15 mouse cellular contexts compared by ENCODE assay signal in genomic region chr5:117546694-117547268, GRCm38 (mm10).
DNase-seq lines count a peak whose midpoint lies in the region; ATAC-seq and TF ChIP-seq lines count a peak whose summit lies in the region.
"Had no signal": no experiment of that assay in that cellular context is flagged by ENCODE, and none has a peak within 500 bp of the region (broad histone marks: within the 10 kb centered on the region; RNA-seq: fewer than 3 reads in every experiment).

No protein-coding gene starts in this region.

- H3K9me3 ChIP-seq in embryonic facial prominence, embryonic 14.5 days (ENCODE audit: control insufficient read depth, low read length) = no peaks in the 10 kb centered on the region
- peaks cover 2% of the 10 kb centered on the region; the same call in 1 of the 2 replicates for H3K9me3 ChIP-seq in embryonic facial prominence, embryonic 10.5 days
- H3K9me3 ChIP-seq in E14TG2a.4 (ENCODE audit: low read length) = 0 out of 2 replicates have a peak, but pooled peaks cover 3% of the 10 kb centered on the region
- H3K9me3 ChIP-seq: embryonic facial prominence, embryonic 13.5 days; forebrain, embryonic 13.5 days had no signal

- no peaks in the 10 kb centered on the region for H3K4me1 ChIP-seq in embryonic facial prominence, embryonic 14.5 days (ENCODE audit: control insufficient read depth, insufficient read depth, low read length)
- peaks cover 7% of the 10 kb centered on the region; the same call in 1 of the 2 replicates for H3K4me1 ChIP-seq in embryonic facial prominence, embryonic 10.5 days
- H3K4me1 ChIP-seq in E14TG2a.4 (replicated peaks; ENCODE audit: low read depth, low read length) = peaks cover 14% of the 10 kb centered on the region
- H3K4me1 ChIP-seq: embryonic facial prominence, embryonic 13.5 days; forebrain, embryonic 13.5 days; limb, embryonic 12.5 days had no signal

- no peak overlapping the region for H3K4me3 ChIP-seq in embryonic facial prominence, embryonic 14.5 days (ENCODE audit: low read depth, low read length)
- no peak overlapping the region for H3K4me3 ChIP-seq in embryonic facial prominence, embryonic 10.5 days
- H3K4me3 ChIP-seq in E14TG2a.4 (replicated peaks; ENCODE audit: low read length) = peak overlapping the region; percentile 49
- H3K4me3 ChIP-seq: embryonic facial prominence, embryonic 13.5 days; forebrain, embryonic 13.5 days; limb, embryonic 12.5 days; myocyte had no signal

- H3K4me2 ChIP-seq in embryonic facial prominence, embryonic 14.5 days (ENCODE audit: low read depth, low read length) = 0 out of 2 replicates have a peak overlapping the region, but pooled peaks have one; percentile 5
- H3K4me2 ChIP-seq: embryonic facial prominence, embryonic 13.5 days; forebrain, embryonic 13.5 days; limb, embryonic 12.5 days had no signal

- no peak overlapping the region for H3K9ac ChIP-seq in embryonic facial prominence, embryonic 14.5 days (ENCODE audit: low read depth, low read length)
- H3K9ac ChIP-seq: embryonic facial prominence, embryonic 13.5 days; forebrain, embryonic 13.5 days; limb, embryonic 12.5 days had no signal

- DNase-seq in embryonic facial prominence, embryonic 14.5 days (ENCODE audit: low spot score) = peak; percentile 49
- no peak for DNase-seq in embryonic facial prominence, embryonic 10.5 days (ENCODE audit: low spot score)
- DNase-seq in heart, postnatal 4 days = peak; percentile 8
- DNase-seq in heart, adult 11 months = no peak
- DNase-seq in gastrocnemius, postnatal 14 days = peak; percentile 17
- DNase-seq in cerebellum, postnatal 25 days = no peak
- no peak for DNase-seq in Muller cell, postnatal 12 days (ENCODE audit: inconsistent ontology term)
- DNase-seq: cerebellum, adult 2 months; kidney, postnatal 36 days had no signal

- intact Hi-C loops in gastrocnemius, postnatal 14 days (cut with DNase I; ENCODE audit: low total_unique reads) = no loop called here

- TF ChIP-seq CTCF in E14TG2a.4 (conservative IDR thresholded peaks at IDR 0.05; ENCODE audit: low read length) = no peak

- ATAC-seq in embryonic facial prominence, embryonic 14.5 days (ENCODE audit: low read depth) = peak; percentile 65; the same call in 1 of the 2 replicates
- ATAC-seq: forebrain, embryonic 13.5 days; intestine, postnatal 0 days had no signal

- 61% methylated on average over 25 of the region's 25 CpGs for WGBS in embryonic facial prominence, embryonic 14.5 days
- 80% methylated on average over 25 of the region's 25 CpGs for WGBS in embryonic facial prominence, embryonic 10.5 days

- H3K27me3 ChIP-seq in embryonic facial prominence, embryonic 14.5 days (replicated peaks; ENCODE audit: control insufficient read depth, insufficient read depth, low read length) = no peaks in the 10 kb centered on the region
- H3K27me3 ChIP-seq in embryonic facial prominence, embryonic 10.5 days (replicated peaks; ENCODE audit: low read depth, poor library complexity, severe bottlenecking) = no peaks in the 10 kb centered on the region
- H3K27me3 ChIP-seq in E14TG2a.4 (ENCODE audit: insufficient read depth, low read length) = peaks cover 14% of the 10 kb centered on the region; the same call in 1 of the 2 replicates
- H3K27me3 ChIP-seq: embryonic facial prominence, embryonic 13.5 days; forebrain, embryonic 13.5 days; limb, embryonic 12.5 days had no signal

- no peaks in the 10 kb centered on the region for H3K36me3 ChIP-seq in embryonic facial prominence, embryonic 14.5 days (ENCODE audit: control insufficient read depth, insufficient read depth, low read length)
- no peaks in the 10 kb centered on the region for H3K36me3 ChIP-seq in embryonic facial prominence, embryonic 10.5 days (replicated peaks)
- no peaks in the 10 kb centered on the region for H3K36me3 ChIP-seq in E14TG2a.4 (ENCODE audit: insufficient read depth, low read length)
- H3K36me3 ChIP-seq: embryonic facial prominence, embryonic 13.5 days; limb, embryonic 12.5 days had no signal

- H3K27ac ChIP-seq in embryonic facial prominence, embryonic 14.5 days (replicated peaks; ENCODE audit: low read depth, low read length) = no peak overlapping the region
- H3K27ac ChIP-seq in embryonic facial prominence, embryonic 10.5 days (replicated peaks) = no peak overlapping the region
- H3K27ac ChIP-seq: embryonic facial prominence, embryonic 13.5 days; forebrain, embryonic 13.5 days; limb, embryonic 12.5 days had no signal

Comparison
In these comparisons a context has a peak if more than half of its experiments do, and no peak if none do; other contexts are left out.
1. DNase-seq: peak in embryonic facial prominence, embryonic 14.5 days (single experiment), heart, postnatal 4 days (single experiment) and gastrocnemius, postnatal 14 days (single experiment); none in embryonic facial prominence, embryonic 10.5 days (single experiment), heart, adult 11 months (single experiment), cerebellum, postnatal 25 days (0 of 2) and Muller cell, postnatal 12 days (single experiment).